Mouse (Mus musculus) MEL (cell line): Measurements from ENCODE around the gene Pla2g6.

Source experiments
- CTCF ChIP-seq, 3 experiments: IDR thresholded peaks in 2 of 3; conservative IDR thresholded peaks in 1 of 3; 2 replicates each; pipeline ENCODE4 v1.5.1; 2011 to 2012; ENCODE audit warnings: low read length in 3 of 3, low read depth in 2 of 3, mild to moderate bottlenecking in 2 of 3, improper control_type of control experiment in 1 of 3, inconsistent platforms in 1 of 3, mixed read lengths in 1 of 3, moderate library complexity in 1 of 3; ENCODE audit not compliant: control insufficient read depth in 1 of 3, insufficient read depth in 1 of 3, poor library complexity in 1 of 3, severe bottlenecking in 1 of 3
- GABPA ChIP-seq: IDR thresholded peaks from 2 replicates; pipeline ENCODE4 v1.6.1; 2012; ENCODE audit warnings: low read depth, mild to moderate bottlenecking, inconsistent platforms, low read length, improper control_type of control experiment, moderate library complexity
- POLR2A ChIP-seq, 2 experiments: IDR thresholded peaks; 2 replicates each; pipeline ENCODE4 v1.6.1; 2011 to 2012; ENCODE audit warnings: low read length in 2 of 2, mild to moderate bottlenecking in 2 of 2, control low read depth in 1 of 2, improper control_type of control experiment in 1 of 2, low read depth in 1 of 2, moderate library complexity in 1 of 2; ENCODE audit not compliant: control insufficient read depth in 1 of 2, insufficient read depth in 1 of 2, poor library complexity in 1 of 2

GRCm38 (mm10) chr15:79298553-79298952 is 29.6 kb downstream of the Pla2g6 start:
- TF ChIP-seq GABPA = no peak
- no peak for TF ChIP-seq CTCF (IDR thresholded peaks at IDR 0.05 in 2 of 3, conservative IDR thresholded peaks at IDR 0.05 in 1 of 3; ENCODE audit: control insufficient read depth in 1 of 3, insufficient read depth in 1 of 3, low read depth in 2 of 3, low read length in 3 of 3, poor library complexity in 1 of 3, severe bottlenecking in 1 of 3)
- no peak for TF ChIP-seq POLR2A (IDR thresholded peaks at IDR 0.05; ENCODE audit: control insufficient read depth in 1 of 2, insufficient read depth in 1 of 2, low read depth in 1 of 2, low read length in 2 of 2, poor library complexity in 1 of 2)
